Mouse (Mus musculus) small intestine, adult 2 months (tissue): ENCODE measurements at regions not wholly inside any gene's neighbourhood (a gene's known extent, or its start where the extent isn't known, plus 50 kb on each side); places are given as distances from the start of the nearest gene placed in this dataset.

ENCODE experiments used
- CTCF ChIP-seq: fragments of 200-500 bp; IDR thresholded peaks from 2 replicates; pipeline ENCODE4 v1.5.1; 2012; ENCODE audit warnings: low read depth, mild to moderate bottlenecking, control low read depth, inconsistent platforms, low read length, moderate library complexity, mixed read lengths; ENCODE audit not compliant: insufficient replicate concordance, insufficient read length; ENCODE audit errors: extremely low read depth
- POLR2A ChIP-seq: fragments of 200-500 bp; IDR thresholded peaks from 2 replicates; pipeline ENCODE4 v1.6.1; 2012; ENCODE audit warnings: low read depth, mild to moderate bottlenecking, control low read depth, inconsistent platforms, low read length, moderate library complexity

- TF ChIP-seq CTCF: no peak
- no peak for TF ChIP-seq POLR2A
Measured at GRCm38 (mm10) chr2:101458959-101459358, 165.6 kb upstream of the Rag2 start.
